Mouse (Mus musculus) adrenal gland, adult (tissue): ENCODE measurements around the gene Sppl2b.
A peak's percentile ranks its signal among the peaks of the same experiment; 100 is the strongest.

Source experiments
- DNase-seq, 2 experiments: peaks; one replicate each; pipeline ENCODE4 v3.0.0; 2022 to 2023; ENCODE audit warnings: low spot score in 1 of 2; ENCODE audit not compliant: inconsistent age in 2 of 2

Gene Sppl2b

DNA sequence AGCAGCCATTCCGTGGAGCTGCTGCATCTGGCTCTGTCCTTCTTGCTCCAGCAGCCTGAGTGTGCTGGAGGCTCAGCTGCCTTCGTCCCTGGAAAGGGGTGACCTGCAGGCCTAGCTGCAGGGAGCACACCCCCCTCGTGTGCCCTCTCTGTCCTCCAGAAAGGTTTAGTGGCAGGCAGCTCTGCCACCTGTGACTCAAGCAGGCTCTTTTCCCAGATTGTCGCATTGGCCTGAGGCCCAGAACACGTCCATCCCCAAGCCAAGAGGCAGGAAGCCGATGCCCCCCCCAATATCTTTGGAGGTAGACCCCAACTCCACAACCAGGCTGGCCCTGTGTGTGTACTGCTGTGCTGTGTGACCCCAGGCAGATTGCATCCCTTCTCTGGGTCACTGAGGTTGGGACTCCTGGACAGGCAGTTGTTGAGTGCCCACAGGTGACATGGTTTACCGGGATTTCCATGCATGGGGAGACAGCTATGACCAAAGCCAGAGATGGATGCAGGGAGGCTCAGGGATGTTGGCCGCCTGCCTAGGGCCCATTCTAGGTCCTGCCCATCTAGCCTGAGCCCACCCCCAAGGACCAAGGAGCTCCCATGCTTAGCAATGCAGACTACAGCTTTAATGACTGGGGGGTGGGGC lies 9.9 kb upstream of the Sppl2b start:
- DNase-seq: peak in 1 of 2 experiments; percentile 37

- DNase-seq: no peak
Observed at GRCm38 (mm10) chr10:80845732-80846131, 9.3 kb upstream of the Sppl2b start.

DNA sequence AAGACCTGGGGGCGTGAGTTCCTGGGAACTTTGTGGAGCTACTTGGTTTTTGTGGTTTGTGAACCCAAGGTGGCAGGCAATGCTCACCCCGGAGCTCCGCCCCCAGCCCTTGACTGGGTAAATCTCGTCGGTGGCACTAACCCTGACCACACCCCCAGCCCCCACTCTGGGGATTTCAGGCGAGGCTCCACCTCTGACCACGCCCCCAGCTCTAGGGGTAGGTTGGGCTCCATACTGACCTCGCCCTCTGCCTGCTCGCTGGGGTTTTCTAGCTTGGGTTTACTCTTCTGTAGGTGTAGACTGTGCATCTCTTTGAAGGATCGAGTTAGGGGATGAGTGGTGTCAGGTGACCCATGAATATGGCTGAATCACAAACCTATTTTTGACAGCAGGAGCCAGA lies 6.5 kb upstream of the Sppl2b start:
- peak; percentile 72 to 74 for DNase-seq

DNA sequence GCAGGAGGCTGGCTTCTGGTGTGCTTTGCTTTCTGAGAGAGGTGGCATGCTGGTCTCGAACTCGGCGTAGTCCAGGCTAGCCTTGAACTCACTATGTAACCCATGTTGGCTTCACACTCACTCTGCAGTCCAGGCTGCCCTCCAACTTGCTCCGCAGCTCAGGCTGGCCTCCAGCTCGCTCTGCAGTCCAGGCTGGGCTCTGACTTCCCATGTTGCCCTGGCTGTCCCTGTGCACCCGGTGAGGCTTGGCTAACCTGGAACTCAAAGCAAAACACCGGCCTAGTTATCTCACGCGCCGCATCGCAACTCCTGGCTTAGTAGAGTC lies 636 bp downstream of the Sppl2b start:
- peak in 1 of 2 experiments; percentile 53 for DNase-seq

GRCm38 (mm10) chr10:80856267-80856666 lies 1.2 kb downstream of the Sppl2b start:
- DNase-seq: no peak

DNA sequence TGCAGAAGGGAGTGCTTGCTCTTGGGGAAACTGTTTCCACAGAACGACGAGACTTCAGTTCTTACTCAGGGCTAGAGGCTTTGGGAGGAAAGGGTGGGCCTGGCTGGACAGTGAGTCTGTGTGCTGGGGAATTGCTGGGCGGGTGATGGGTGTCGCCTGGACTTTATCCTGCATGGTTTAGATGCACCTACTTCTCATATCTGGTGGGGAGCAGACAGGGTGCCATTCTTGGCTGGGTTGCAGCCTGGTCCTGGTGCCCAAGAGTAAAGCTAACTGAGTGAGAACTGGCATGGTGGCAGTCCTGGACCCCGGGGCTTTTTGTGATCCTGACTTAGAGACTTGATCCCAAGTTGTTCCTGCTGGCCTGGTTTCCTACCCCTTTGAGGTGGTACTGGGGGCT lies 1.8 kb downstream of the Sppl2b start:
- no peak for DNase-seq

- no peak for DNase-seq
Observed at GRCm38 (mm10) chr10:80857386-80857785, 2.3 kb downstream of the Sppl2b start.

DNA sequence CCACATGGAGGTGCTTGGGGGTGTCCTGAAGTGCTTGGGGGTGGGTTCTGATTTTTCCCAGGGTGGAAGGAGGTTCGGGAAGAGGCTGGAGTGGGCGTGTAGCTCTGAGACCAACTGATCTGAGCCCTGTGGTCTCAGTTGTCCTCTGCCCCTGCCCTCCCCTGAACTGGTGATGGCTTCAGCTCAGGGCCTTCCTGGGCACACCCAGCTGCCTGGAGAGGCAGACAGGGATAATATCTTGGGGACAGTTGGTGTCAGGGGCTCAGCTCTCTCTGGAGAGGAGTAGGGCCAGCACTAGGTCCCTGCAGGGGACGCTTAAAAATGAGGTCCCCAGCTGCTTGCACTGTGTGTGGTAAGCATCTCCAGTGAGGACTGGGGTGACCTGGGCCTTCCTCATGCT lies 2.8 kb downstream of the Sppl2b start:
- no peak for DNase-seq

GRCm38 (mm10) chr10:80858350-80858935 lies 3.4 kb downstream of the Sppl2b start:
- no peak for DNase-seq

- DNase-seq: no peak
Observed at GRCm38 (mm10) chr10:80862305-80862704, 7.2 kb downstream of the Sppl2b start.

GRCm38 (mm10) chr10:80864446-80864845 lies 9.4 kb downstream of the Sppl2b start:
- no peak for DNase-seq

- DNase-seq: no peak
Observed at GRCm38 (mm10) chr10:80870993-80871392, 15.9 kb downstream of the Sppl2b start.

GRCm38 (mm10) chr10:80871581-80871980 lies 16.5 kb downstream of the Sppl2b start, which contains the start of gene Tmprss9:
Gene Tmprss9 (plus strand): TSS chr10:80871848.
- no peak for DNase-seq

GRCm38 (mm10) chr10:80874035-80874434 lies 19.0 kb downstream of the Sppl2b start:
- DNase-seq: no peak

- DNase-seq: peak; percentile 45 to 85
Observed at GRCm38 (mm10) chr10:80876028-80876427, 21.0 kb downstream of the Sppl2b start.

DNA sequence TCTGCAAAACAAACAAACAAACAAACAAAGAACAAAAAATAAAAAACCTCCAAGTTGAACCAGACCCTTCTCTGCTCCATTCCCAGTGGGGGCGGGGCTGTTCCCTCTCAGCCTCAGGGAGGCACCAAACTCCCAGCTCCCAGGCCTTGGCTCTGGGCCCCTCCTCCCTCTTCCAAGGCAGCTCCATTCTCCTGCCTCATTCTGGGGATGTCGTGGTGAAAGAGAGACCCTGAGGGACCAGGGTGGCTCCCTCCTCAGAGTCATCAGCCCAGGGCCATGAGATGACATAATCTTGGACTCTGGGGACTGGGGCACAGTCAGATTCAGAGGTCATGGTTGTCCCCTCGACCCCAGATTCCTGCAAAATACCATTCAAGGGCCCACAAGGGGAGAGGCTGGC lies 21.5 kb downstream of the Sppl2b start:
- DNase-seq: peak in 1 of 2 experiments; percentile 52

GRCm38 (mm10) chr10:80880131-80880641 lies 25.1 kb downstream of the Sppl2b start:
- peak; percentile 70 to 89 for DNase-seq

- no peak for DNase-seq
Observed at GRCm38 (mm10) chr10:80880901-80881300, 25.8 kb downstream of the Sppl2b start.

- DNase-seq: peak; percentile 72 to 90
Observed at GRCm38 (mm10) chr10:80881301-80881700, 26.2 kb downstream of the Sppl2b start.

GRCm38 (mm10) chr10:80887181-80887580 lies 32.1 kb downstream of the Sppl2b start:
- peak; percentile 86 to 93 for DNase-seq

- no peak for DNase-seq
Observed at GRCm38 (mm10) chr10:80895100-80895499, 40.0 kb downstream of the Sppl2b start.

DNA sequence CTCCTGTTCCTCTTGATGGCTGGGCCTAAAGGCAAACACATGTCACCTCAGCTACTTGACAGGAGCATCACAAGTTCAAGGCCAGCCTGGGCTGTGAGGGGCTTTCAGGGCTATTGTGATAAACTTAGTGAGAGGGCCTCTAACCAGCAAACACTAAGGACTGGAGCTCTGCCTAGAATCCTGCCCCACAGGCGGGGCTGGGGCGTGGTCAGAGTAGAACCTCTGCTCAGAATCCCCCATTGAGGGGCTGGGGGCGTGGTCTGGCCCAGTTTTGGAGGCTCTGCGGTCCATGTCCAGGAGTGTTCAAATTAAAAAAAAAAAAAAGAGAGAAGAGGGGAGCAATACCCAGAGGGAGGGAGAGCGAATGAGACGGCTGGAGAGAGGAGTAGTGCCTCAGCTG lies 40.6 kb downstream of the Sppl2b start:
- no peak for DNase-seq
